Mouse (Mus musculus) lung, postnatal 25 days (tissue): ENCODE data around the gene Il21r.

Source experiments
- DNase-seq: peaks from one replicate; pipeline ENCODE4 v3.0.0; 2022; ENCODE audit warnings: low spot score

Gene Il21r

GRCm38 (mm10) chr7:125575738-125576540, 27.3 kb upstream of the Il21r start:
- DNase-seq, result no peak

- DNase-seq, result peak; percentile 84
Observed at GRCm38 (mm10) chr7:125576982-125577381, 26.2 kb upstream of the Il21r start.

- no peak for DNase-seq
Observed at GRCm38 (mm10) chr7:125577486-125578088, 25.6 kb upstream of the Il21r start.

- no peak for DNase-seq
Observed at GRCm38 (mm10) chr7:125578106-125578505, 25.1 kb upstream of the Il21r start.

GRCm38 (mm10) chr7:125579545-125580219, 23.5 kb upstream of the Il21r start:
- DNase-seq, result no peak

GRCm38 (mm10) chr7:125580220-125580549, 23.0 kb upstream of the Il21r start:
- DNase-seq, result no peak

GRCm38 (mm10) chr7:125580625-125581316, 22.5 kb upstream of the Il21r start:
- no peak for DNase-seq

GRCm38 (mm10) chr7:125581317-125581672, 21.9 kb upstream of the Il21r start:
- peak; percentile 90 for DNase-seq

- DNase-seq, result no peak
Observed at GRCm38 (mm10) chr7:125583325-125584004, 19.8 kb upstream of the Il21r start.

- no peak for DNase-seq
Observed at GRCm38 (mm10) chr7:125584005-125584369, 19.2 kb upstream of the Il21r start.

- no peak for DNase-seq
Observed at GRCm38 (mm10) chr7:125586355-125586754, 16.9 kb upstream of the Il21r start.

- peak; percentile 48 for DNase-seq
Observed at GRCm38 (mm10) chr7:125588721-125589120, 14.5 kb upstream of the Il21r start.

GRCm38 (mm10) chr7:125589896-125590295, 13.3 kb upstream of the Il21r start:
- no peak for DNase-seq

GRCm38 (mm10) chr7:125593831-125594230, 9.4 kb upstream of the Il21r start:
- DNase-seq, result peak; percentile 50

GRCm38 (mm10) chr7:125596406-125596805, 6.8 kb upstream of the Il21r start:
- DNase-seq, result peak; percentile 69

- no peak for DNase-seq
Observed at GRCm38 (mm10) chr7:125597083-125597482, 6.1 kb upstream of the Il21r start.

GRCm38 (mm10) chr7:125597516-125598347, 5.5 kb upstream of the Il21r start:
- DNase-seq, result no peak

- DNase-seq, result no peak
Observed at GRCm38 (mm10) chr7:125599373-125599973, 3.8 kb upstream of the Il21r start.

- DNase-seq, result no peak
Observed at GRCm38 (mm10) chr7:125600136-125600535, 3.1 kb upstream of the Il21r start.

GRCm38 (mm10) chr7:125600612-125601279, 2.5 kb upstream of the Il21r start:
- DNase-seq, result no peak
